Mouse (Mus musculus) kidney, embryonic 14.5 days (tissue): ENCODE results near the gene Chek2. TPM values are rescaled to one million over a fixed set of nuclear protein-coding genes. Genes with fewer than 3 reads are reported as not detected.

Source experiments
- ATAC-seq: fragments of 200-750 bp; cut with Nextera tagmentation; 2 replicates; pipeline ENCODE4 v1.8.0; 2017; ENCODE audit warnings: moderate number of reproducible peaks, mild to moderate bottlenecking, moderate TSS enrichment, moderate library complexity; ENCODE audit not compliant: low FRiP score, low TSS enrichment
- H3K27ac ChIP-seq: fragments of 300-500 bp; sonication (generic); 2 replicates; pipeline ENCODE4 v1.5.1; 2014; ENCODE audit warnings: low read depth, mild to moderate bottlenecking, low read length, moderate library complexity, mixed read lengths
- H3K27me3 ChIP-seq: fragments of 300-500 bp; sonication (generic); 2 replicates; pipeline ENCODE4 v1.6.1; 2014; ENCODE audit warnings: mild to moderate bottlenecking, low read length; ENCODE audit not compliant: control insufficient read depth, insufficient read depth
- H3K36me3 ChIP-seq: fragments of 300-500 bp; sonication (generic); 2 replicates; pipeline ENCODE4 v1.6.1; 2014; ENCODE audit warnings: low read length, mixed read lengths; ENCODE audit not compliant: control insufficient read depth, insufficient read depth
- H3K4me1 ChIP-seq: fragments of 300-500 bp; sonication (generic); 2 replicates; pipeline ENCODE4 v1.6.1; 2014; ENCODE audit warnings: low read length, mixed read lengths; ENCODE audit not compliant: control insufficient read depth, insufficient read depth
- H3K4me2 ChIP-seq: fragments of 300-500 bp; sonication (generic); replicated peaks from 2 replicates; pipeline ENCODE4 v1.6.1; 2014; ENCODE audit warnings: low read depth, mild to moderate bottlenecking, low read length
- H3K4me3 ChIP-seq: fragments of 300-500 bp; sonication (generic); 2 replicates; pipeline ENCODE4 v1.5.1; 2014; ENCODE audit warnings: mild to moderate bottlenecking, low read length
- H3K9ac ChIP-seq: fragments of 300-500 bp; sonication (generic); 2 replicates; pipeline ENCODE4 v1.6.1; 2014; ENCODE audit warnings: low read depth, mild to moderate bottlenecking, low read length, moderate library complexity
- H3K9me3 ChIP-seq: fragments of 300-500 bp; sonication (generic); 2 replicates; pipeline ENCODE4 v1.6.1; 2016; ENCODE audit warnings: low read length; ENCODE audit not compliant: control insufficient read depth
- WGBS: fragments of 180-500 bp; shearing (Covaris S2); extraction: QIAGEN DNeasy Blood & Tissue Kit; methylation state at CpG from one replicate; pipeline ENCODE4 v1.1.7; 2014; 5-methylcytosine and 5-hydroxymethylcytosine counted together
- polyA plus RNA-seq: library from polyadenylated mRNA; unstranded; fragments of >200 nt; fragmentation: Nextera tagmentation; extraction: Ambion mirVana; gene quantifications from 2 replicates; pipeline ENCODE4 v1.2.1, GENCODE M21; 2014

Gene Chek2
- polyA plus RNA-seq, 1 experiment from 2014 or later: 36.2 TPM

DNA sequence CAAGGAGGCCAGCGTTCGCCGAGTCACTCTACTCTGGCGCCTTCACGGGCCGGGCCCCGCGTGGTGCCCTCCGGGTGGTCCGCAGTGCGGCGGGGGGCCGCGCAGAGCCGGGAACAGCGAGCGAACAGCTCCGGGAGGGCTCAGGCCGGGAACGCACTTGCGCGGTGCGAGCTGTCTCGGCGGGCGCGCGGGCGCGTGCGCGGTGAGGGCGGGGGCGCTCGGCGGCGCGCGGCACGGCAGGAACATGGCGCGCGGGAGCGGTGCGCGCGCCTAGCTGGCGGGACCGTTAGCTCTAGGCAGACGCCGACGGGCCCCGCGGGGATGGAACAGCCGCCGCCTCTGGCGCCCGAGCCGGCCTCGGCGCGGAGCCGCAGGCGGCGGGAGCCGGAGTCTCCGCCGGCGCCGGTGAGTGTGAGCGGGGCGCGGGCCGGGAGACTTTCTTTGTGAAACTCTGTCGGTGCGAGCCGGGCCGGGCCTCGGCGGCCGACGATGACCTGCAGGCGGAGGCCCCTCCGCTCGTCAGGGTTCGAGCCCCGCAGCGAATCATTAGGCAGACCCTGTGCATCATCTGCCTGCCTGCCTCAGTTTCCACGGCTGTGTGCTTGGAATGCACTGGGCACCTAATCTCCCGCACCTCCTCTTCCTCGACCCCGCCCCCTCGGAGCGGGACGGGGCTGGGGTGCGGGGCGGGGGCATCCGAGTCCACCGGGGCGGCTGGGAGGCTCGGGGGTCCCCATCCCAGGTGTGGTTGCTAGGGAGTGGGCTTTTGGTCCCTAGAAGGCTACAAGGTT, 40.0 kb downstream of the Chek2 start, which contains the start of gene Ttc28:
Ttc28 (plus strand) TSS at position 220 of the 791 bp plus-strand sequence.
- peak within 1 kb of the TSS; percentile 51; the same call in 1 of the 2 replicates for H3K27ac ChIP-seq
- no peaks in the 10 kb centered on the region for H3K36me3 ChIP-seq
- peak; percentile 96 for ATAC-seq
- H3K4me2 ChIP-seq: peak within 1 kb of the TSS; percentile 91
- no peaks in the 10 kb centered on the region for H3K9me3 ChIP-seq
- H3K27me3 ChIP-seq: no peaks in the 10 kb centered on the region
- H3K4me3 ChIP-seq: peak within 1 kb of the TSS; percentile 86
- under 1% methylated on average over 98 of the region's 101 CpGs for WGBS
- H3K9ac ChIP-seq: peak within 1 kb of the TSS; percentile 93
- H3K4me1 ChIP-seq: 0 out of 2 replicates have a peak, but pooled peaks cover 4% of the 10 kb centered on the region

DNA sequence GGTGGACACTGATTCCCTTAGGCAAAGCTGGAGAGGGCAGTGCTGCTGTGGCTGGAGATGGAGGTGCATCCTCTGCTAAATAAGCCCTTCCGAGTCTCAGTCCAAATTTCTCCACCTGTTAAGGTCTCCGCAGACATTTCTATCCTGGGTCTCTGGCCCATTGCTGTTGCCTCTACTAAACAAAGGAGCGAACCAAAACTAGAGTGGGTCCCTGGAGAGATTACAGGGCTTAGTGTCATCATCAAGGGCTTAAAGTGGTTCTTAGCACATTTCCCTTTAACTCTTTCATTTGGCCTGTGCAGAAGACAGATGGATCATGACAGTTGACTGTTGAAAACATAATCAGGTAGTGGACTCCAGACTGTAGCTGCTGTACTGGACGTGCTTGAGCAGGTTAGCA, 48.8 kb downstream of the Chek2 start:
- H3K9me3 ChIP-seq: no peaks in the 10 kb centered on the region

DNA sequence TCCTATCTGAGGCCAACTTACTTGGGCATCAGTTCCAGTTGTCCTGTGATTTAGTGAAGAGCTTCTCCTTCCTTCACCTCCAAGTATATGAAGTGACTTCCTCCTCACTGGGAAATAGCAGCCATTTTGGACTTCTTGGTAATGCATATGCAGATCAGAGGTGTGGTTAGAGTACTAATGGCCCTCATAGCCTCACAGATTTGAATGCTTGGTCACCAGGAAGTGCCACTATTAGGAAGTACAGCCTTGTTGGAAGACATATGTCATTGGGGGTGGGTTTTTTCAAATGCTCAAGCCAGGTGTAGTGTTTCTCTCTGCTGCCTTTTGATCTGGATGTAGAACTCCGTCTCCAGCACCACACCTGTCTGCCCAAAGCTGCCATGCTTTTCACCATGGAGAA, 50.2 kb downstream of the Chek2 start:
- Histone ChIP-seq H3K4me3 (no peak overlapping the region), H3K4me2 (no peak overlapping the region), H3K4me1 (no peaks in the 10 kb centered on the region), H3K9ac (no peak overlapping the region), H3K27ac (no peak overlapping the region), H3K36me3 (peaks cover 15% of the 10 kb centered on the region; the same call in 1 of the 2 replicates), H3K27me3 (no peaks in the 10 kb centered on the region), H3K9me3 (no peaks in the 10 kb centered on the region)
- ATAC-seq: no peak
- WGBS: 85% methylated on average over 1 of the region's 1 CpGs

More for the DNA sequence above, 48.8 kb downstream of the Chek2 start:
- 92% methylated on average over 4 of the region's 4 CpGs for WGBS
- Histone ChIP-seq H3K36me3 (peaks cover 7% of the 10 kb centered on the region; the same call in 1 of the 2 replicates), H3K27me3 (no peaks in the 10 kb centered on the region), H3K4me3 (no peak overlapping the region), H3K9ac (no peak overlapping the region), H3K4me2 (no peak overlapping the region), H3K27ac (no peak overlapping the region), H3K4me1 (no peaks in the 10 kb centered on the region)
- ATAC-seq: no peak

DNA sequence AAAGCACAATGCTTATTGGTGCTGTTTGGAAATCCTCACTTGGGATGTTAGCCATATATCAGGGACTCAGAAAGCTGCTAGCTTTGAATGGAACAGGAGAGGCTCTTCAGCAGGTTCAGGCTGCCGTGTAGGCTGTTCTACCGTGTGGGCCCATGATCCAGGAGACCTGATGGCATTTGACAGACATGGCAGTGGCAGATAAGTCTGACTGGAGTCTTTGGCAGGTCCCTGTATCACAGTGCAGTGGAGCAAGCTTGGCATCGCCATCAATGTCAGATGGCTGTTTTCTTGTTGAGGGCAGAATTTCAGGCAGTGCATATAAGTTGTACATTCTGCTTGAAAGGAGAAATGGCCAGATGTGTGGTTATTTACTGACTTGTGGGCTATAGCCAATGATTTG, 50.8 kb downstream of the Chek2 start:
- H3K4me3 ChIP-seq: no peak overlapping the region
- H3K9ac ChIP-seq: no peak overlapping the region
- 90% methylated on average over 3 of the region's 3 CpGs for WGBS
- no peaks in the 10 kb centered on the region for H3K27me3 ChIP-seq
- H3K4me1 ChIP-seq: no peaks in the 10 kb centered on the region
- no peak overlapping the region for H3K27ac ChIP-seq
- no peaks in the 10 kb centered on the region for H3K9me3 ChIP-seq
- no peak overlapping the region for H3K4me2 ChIP-seq
- peaks cover 17% of the 10 kb centered on the region; the same call in 1 of the 2 replicates for H3K36me3 ChIP-seq
- no peak for ATAC-seq

DNA sequence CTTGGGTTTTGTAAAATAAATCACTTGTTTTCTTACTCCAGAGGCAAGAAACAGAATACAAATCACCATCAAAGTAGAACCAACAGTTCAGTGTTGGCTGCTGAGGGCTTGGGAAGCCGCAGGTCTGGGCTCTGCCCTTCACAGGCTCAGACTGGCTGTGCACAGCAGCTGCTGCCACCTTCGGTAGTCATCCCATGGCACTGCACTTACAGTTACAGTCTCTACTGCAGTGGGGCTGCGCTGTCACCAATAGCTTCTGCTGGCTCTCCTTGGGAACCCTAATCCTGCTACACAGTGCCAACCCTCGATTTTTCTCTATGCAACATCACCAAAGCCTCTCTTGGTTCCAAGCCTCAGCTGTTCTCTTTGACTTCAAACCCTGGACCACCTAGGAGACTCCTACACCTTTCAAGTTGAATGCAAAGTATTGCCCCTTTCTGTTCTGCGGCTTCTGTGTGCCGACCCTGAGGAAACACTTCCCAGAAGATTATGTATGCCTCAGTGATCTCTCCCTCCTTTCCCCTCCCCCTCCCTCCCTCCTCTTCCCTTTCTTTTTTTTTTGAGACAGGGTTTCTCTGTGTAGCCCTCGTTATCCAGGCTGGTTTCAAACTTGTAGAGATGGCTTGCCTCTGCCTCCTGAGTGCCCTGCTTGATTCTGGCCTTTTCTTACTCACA, 57.5 kb downstream of the Chek2 start:
- H3K27me3 ChIP-seq: no peaks in the 10 kb centered on the region
- no peaks in the 10 kb centered on the region for H3K9me3 ChIP-seq
- H3K9ac ChIP-seq: no peak overlapping the region
- H3K4me3 ChIP-seq: no peak overlapping the region
- 46% methylated on average over 7 of the region's 7 CpGs for WGBS
- 0 out of 2 replicates have a peak, but pooled peaks cover 4% of the 10 kb centered on the region for H3K4me1 ChIP-seq
- H3K36me3 ChIP-seq: peaks cover 16% of the 10 kb centered on the region; the same call in 1 of the 2 replicates
- H3K4me2 ChIP-seq: no peak overlapping the region
- no peak overlapping the region for H3K27ac ChIP-seq
- no peak for ATAC-seq

DNA sequence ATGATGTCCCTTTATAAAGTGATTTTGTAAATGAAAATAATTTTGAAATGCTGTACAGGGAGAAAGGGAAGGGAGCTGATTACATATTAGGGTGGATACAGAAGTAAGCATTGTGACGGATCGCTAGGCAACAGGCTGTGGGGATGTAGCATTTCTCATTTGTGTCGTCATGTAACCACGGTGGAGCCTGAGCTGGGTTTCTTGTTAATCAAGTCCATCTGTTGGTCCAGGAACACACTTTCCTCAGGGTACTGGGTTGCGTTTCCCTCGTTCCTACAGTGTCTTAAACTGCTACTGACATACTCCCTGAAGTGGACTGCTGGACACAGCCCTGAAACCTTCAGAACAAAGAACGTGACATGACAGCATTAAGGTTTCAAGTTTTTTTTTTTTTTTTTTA, 58.4 kb downstream of the Chek2 start:
- Histone ChIP-seq H3K4me1 (0 out of 2 replicates have a peak, but pooled peaks cover 4% of the 10 kb centered on the region), H3K27ac (no peak overlapping the region), H3K27me3 (no peaks in the 10 kb centered on the region), H3K9me3 (no peaks in the 10 kb centered on the region), H3K36me3 (peaks cover 16% of the 10 kb centered on the region; the same call in 1 of the 2 replicates), H3K4me3 (no peak overlapping the region), H3K4me2 (no peak overlapping the region), H3K9ac (no peak overlapping the region)
- no peak for ATAC-seq
- WGBS: 75% methylated on average over 7 of the region's 7 CpGs

DNA sequence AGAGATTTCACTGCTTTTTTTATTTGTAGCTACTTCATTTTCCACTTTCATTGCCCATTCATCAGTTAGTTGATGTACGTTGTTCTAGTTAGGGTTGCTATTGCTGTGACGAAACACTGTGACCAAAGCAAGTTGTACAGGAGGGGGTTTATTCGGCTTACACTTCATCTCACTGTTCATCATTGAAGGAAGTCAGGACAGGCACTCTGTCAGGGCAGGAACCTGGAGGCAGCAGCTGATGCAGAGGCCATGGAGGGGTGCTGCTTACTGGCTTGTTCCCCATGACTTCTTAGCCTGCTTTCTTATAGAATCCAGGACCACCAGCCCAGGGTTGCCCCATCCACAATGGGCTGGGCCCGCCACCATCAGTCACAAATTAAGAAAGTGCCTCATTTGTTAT, 59.0 kb downstream of the Chek2 start:
- 91% methylated on average over 4 of the region's 4 CpGs for WGBS
- H3K9ac ChIP-seq: no peak overlapping the region
- H3K4me3 ChIP-seq: no peak overlapping the region
- H3K9me3 ChIP-seq: no peaks in the 10 kb centered on the region
- no peak overlapping the region for H3K27ac ChIP-seq
- H3K4me1 ChIP-seq: 0 out of 2 replicates have a peak, but pooled peaks cover 4% of the 10 kb centered on the region
- no peak overlapping the region for H3K4me2 ChIP-seq
- no peak for ATAC-seq
- no peaks in the 10 kb centered on the region for H3K27me3 ChIP-seq
- peaks cover 12% of the 10 kb centered on the region; the same call in 1 of the 2 replicates for H3K36me3 ChIP-seq

DNA sequence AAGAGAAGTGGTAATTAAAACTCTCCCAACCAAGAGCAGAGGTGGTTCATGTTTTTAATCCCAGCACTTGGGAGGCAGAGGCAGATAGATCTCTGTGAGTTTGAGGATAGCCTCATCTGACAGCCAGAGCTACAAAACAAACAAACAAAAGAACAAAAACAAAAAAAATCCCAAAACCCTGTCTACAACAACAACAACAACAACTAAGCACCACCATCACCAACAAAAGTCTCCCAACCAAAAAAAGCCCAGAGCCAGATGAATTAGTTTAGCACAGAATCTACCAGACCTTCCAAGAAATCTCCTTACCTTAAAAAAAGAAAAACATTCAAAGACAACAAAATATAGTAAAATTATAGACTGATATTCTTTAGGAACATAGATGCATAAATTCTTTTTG, 60.6 kb downstream of the Chek2 start:
- Histone ChIP-seq H3K9me3 (no peaks in the 10 kb centered on the region), H3K27ac (no peak overlapping the region), H3K4me2 (no peak overlapping the region), H3K9ac (no peak overlapping the region), H3K36me3 (peaks cover 2% of the 10 kb centered on the region; the same call in 1 of the 2 replicates), H3K27me3 (no peaks in the 10 kb centered on the region), H3K4me3 (no peak overlapping the region), H3K4me1 (0 out of 2 replicates have a peak, but pooled peaks cover 4% of the 10 kb centered on the region)
- ATAC-seq: no peak

DNA sequence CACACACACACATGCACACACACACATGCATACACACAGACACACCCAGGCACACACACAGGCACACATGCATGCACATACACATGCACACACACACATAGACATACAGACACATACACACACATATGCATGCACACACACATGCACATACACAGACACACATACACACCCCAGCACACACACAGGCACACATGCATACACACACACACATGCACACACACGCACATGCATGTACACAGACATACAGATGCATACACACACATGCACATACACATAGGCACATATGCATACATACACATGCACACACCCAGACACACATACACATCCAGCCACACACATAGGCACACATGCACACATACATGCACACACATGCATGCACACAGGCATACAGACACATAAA, 66.9 kb downstream of the Chek2 start:
- Histone ChIP-seq H3K9ac (no peak overlapping the region), H3K36me3 (no peaks in the 10 kb centered on the region; the same call in 1 of the 2 replicates), H3K27me3 (no peaks in the 10 kb centered on the region), H3K4me2 (no peak overlapping the region), H3K9me3 (no peaks in the 10 kb centered on the region), H3K4me3 (no peak overlapping the region), H3K27ac (no peak overlapping the region), H3K4me1 (no peaks in the 10 kb centered on the region)
- ATAC-seq: no peak
- WGBS: 97% methylated on average over 1 of the region's 1 CpGs
